Mouse (Mus musculus) monocyte, adult 5-6 weeks (primary cell): ENCODE results near the gene Abhd4. TPM values are rescaled to one million over a fixed set of nuclear protein-coding genes. Genes with fewer than 3 reads are reported as not detected.

Experiments used
- ATAC-seq: fragments of 153-309, 156-312 bp; replicated peaks from 2 replicates; pipeline ENCODE4 v1.8.0; 2017; ENCODE audit warnings: mild to moderate bottlenecking; ENCODE audit not compliant: low TSS enrichment, insufficient number of reproducible peaks, severe bottlenecking, poor library complexity, low FRiP score
- total RNA-seq: library from RNA; stranded (forward); fragments of 200-1000, 200-491, 200-594 nt; gene quantifications from 3 replicates; pipeline ENCODE4 v1.2.3, GENCODE M21; 2017

Gene Abhd4
- total RNA-seq, 1 experiment from 2014 or later, result 7.7 TPM

DNA sequence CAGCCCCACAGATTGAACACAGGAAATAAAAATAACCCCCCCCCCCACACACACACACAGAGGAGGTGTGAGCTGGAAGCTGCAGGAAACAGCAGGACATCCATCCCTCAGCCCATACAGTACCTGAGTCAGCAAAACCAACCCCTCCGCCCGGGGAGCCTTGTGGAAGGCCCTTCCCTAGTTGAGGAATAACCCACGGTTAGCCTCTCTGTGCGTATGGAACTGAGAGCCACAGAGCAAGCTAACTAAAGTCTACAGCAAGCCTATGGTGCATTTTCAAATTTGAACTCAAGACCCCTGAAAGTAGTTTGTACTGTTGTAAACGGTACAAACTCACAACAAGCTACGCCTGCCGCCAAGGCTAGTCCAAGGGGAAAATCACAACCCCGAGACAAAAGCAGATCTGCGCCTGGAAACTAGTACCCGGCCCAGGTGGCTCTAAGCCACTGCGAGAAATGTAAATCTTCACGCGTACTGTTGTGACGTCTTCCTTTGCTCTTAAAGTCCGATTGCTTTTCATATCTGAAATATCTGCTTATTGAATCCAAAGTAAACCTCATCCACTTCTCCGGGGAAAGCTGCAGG lies 20.3 kb upstream of the Abhd4 start:
- no peak for ATAC-seq

GRCm38 (mm10) chr14:54234231-54235040 lies 19.6 kb upstream of the Abhd4 start:
- no peak for ATAC-seq

DNA sequence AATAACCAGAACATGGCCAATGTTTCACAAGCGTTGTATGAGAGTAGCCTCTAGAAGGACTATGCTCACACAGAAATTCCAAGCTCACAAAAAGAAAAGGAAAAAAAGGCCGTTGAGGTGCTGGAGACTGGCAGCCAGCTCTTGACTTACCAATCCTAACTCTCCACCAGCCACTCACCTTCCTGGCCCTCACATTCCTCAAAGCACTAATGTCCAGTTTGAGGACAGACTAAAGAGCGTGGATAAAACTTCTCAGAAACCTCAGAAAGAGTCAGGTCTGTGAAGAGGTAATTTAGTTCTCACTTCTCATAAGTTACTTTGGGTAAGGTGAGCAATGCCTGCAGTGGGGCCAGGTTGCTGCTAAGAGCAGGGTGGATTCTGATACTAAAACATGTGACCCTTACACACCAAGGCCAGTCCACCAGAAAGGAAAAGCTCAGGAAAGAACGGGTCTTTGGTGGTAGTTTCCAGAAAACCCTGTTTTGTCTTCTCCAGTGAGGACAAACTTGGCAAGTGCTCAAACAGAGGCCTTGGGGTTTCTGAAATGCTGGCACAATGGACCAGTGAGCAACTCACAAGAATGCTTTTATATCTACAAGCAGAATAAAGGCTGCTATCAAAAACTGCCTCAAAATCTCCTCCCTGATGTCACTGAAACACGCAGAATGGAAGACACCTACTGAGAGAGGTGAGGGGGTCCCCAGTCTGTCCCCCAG lies 18.0 kb upstream of the Abhd4 start:
- ATAC-seq, result no peak

DNA sequence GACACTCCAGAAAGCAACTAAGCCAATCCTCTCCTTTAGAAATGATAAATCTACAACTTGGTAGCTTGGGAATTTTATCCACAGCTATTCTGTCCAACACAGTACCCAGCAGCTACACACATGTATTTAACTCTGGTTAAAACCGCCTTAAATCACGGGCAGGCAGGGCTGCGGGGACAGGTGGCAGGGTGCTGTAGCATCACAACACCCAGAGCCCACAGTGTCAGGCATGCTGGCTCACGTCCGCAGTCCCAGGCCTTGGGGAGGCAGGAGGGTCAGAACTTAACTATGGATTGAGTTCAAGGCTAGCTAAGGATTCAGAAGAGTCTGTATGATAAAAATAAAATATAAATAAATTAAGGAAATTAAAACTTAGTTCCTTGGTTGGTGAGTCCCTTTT lies 17.1 kb upstream of the Abhd4 start:
- no peak for ATAC-seq

GRCm38 (mm10) chr14:54239002-54239736 lies 14.8 kb upstream of the Abhd4 start:
- ATAC-seq, result peak; percentile 85

GRCm38 (mm10) chr14:54240542-54240941 lies 13.4 kb upstream of the Abhd4 start:
- no peak for ATAC-seq

GRCm38 (mm10) chr14:54244183-54244582 lies 9.8 kb upstream of the Abhd4 start:
- no peak for ATAC-seq

DNA sequence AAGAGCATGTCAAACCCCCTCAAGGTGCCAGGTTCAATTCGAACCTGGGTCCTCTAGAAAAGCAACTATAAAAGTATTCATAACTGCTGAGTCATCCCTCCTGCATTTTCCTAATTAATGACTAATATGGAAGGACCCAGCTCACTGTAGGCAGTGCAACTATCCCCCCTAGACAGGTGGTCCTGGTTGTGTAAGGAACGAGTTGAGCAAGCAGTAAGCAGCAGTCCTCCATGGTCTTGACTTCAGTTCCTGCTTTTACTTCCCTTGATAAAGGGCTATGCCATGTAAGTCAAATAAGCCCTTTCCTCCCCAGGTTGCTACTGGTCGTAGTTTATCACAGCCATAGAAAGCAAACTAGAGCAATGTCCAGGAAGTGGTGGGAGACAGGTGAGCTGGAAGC lies 7.8 kb upstream of the Abhd4 start:
- no peak for ATAC-seq

DNA sequence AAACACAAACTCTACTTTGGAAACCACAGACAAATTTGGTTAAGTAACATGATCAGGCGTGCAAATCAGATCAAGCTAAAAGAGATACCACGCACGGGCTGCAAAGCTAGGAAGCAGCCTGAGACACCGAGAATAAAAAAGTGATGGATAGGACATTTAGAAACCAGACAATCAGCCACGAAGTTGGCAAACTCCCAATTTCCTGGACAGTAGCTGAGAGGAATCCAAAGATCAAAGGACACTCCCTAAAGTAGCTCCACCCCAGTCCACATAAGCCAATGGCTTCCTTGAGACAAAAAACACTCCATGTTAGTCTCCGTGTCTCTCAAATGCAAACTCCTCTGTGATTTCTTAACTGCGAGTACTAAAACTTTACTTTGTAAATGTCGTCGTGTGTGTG lies 4.7 kb upstream of the Abhd4 start:
- no peak for ATAC-seq

- no peak for ATAC-seq
Observed at GRCm38 (mm10) chr14:54250122-54250521, 3.9 kb upstream of the Abhd4 start.

- no peak for ATAC-seq
Observed at GRCm38 (mm10) chr14:54254670-54255202, 748 bp downstream of the Abhd4 start.

DNA sequence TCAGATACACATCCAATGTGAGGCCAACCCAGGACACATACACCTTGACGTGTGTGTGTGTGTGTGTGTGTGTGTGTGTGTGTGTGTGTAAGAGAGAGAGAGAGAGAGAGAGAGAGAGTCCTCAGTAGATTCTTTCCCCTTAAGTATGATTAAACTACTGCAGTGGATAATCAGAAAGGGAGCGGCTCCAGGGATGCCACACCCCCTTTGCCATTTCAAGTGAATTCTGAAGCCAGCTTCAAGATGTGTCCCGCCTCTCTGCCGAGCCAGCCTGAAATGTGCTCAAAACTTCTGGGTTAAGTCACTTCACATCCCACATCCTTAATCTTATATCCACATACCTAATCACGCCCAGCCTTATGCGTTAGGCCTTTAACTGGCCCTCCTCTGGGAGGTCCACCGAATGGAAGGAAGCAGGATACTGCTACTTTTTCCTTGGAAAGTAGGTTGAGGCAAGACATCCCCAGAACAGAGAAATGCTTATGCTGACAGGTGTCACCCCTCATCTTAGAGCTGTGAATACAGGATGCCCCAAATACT lies 4.2 kb downstream of the Abhd4 start:
- no peak for ATAC-seq

GRCm38 (mm10) chr14:54259003-54259721 lies 5.2 kb downstream of the Abhd4 start:
- peak; percentile 77 for ATAC-seq

DNA sequence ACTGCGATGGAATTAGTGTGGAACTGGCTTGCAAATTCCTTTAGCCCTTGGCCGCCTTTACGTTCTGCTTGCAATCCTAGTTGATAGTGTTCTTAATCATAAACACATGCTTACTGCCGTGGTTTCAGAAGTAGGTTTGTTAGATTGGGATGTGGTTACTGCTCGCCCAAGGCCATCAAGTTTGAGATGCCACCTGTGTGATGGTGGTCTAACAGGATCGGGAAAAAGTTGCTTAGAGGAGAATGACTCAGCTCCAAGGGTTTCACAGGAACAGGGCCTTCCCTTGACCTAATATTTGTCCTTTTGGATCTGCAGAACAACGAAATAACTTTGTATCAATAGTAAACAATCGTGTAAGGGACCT lies 5.7 kb downstream of the Abhd4 start:
- no peak for ATAC-seq

GRCm38 (mm10) chr14:54260196-54260595 lies 6.2 kb downstream of the Abhd4 start:
- no peak for ATAC-seq

GRCm38 (mm10) chr14:54261386-54261785 lies 7.4 kb downstream of the Abhd4 start:
- ATAC-seq, result no peak

GRCm38 (mm10) chr14:54262622-54263021 lies 8.6 kb downstream of the Abhd4 start:
- ATAC-seq, result no peak

DNA sequence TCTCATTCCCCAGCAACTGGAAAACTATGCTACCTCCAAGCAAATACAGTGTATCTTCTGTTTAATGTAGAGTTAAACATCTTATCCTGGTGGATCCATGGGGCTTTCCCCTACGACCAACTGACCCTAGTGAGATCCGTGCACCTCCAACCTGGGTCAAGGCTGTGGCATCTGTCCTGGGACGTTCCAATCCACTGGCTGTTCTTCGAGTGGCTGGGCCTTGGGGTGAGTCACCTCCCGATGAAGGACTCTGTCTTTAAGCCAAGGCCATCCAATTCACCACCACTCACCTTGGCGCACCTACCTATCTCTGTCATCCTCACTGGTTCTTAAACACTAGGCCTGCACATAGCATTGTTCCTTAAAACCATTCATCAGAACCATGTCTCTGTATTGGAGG lies 9.1 kb downstream of the Abhd4 start:
- ATAC-seq, result no peak
